Mouse (Mus musculus): Measurements from ENCODE around the gene Cd207. TPM values are rescaled to one million over a fixed set of nuclear protein-coding genes. Genes with fewer than 3 reads are reported as not detected.

Cd207 gene
- polyA plus RNA-seq, 1 experiment from 2014 or later: not detected

DNA sequence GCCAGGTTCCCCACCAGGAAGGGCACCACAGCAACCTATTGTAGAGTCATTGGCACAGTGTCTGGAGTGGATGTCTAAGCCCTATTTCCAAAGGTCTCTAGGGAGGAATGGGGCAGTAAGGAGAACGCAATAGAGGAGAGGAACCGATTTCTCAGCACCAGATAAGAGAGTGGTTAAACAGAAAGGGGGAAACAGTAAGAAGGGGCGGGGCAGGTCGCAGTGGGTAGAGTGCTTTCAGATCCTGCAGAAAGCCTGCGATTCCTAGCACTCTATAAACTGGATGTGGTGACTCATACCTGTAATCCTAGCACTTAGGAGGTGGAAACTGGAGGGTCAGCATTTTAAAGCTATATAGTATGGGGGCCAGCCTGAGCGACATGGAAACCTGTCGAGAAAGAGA lies 19.0 kb upstream of the Cd207 start:
- no peak for ATAC-seq (ENCODE audit: insufficient number of reproducible peaks, low FRiP score, low TSS enrichment, low read depth)
- no peak overlapping the region for H3K9ac ChIP-seq
- no peaks in the 10 kb centered on the region for H3K9me3 ChIP-seq (replicated peaks)
- peaks cover 96% of the 10 kb centered on the region for H3K27me3 ChIP-seq
- no peak overlapping the region for H3K4me2 ChIP-seq (replicated peaks)
- WGBS: 3% methylated on average over 7 of the region's 7 CpGs
- no peaks in the 10 kb centered on the region for H3K4me1 ChIP-seq
- H3K4me3 ChIP-seq (replicated peaks): no peak overlapping the region
- no peaks in the 10 kb centered on the region for H3K36me3 ChIP-seq
- no peak overlapping the region for H3K27ac ChIP-seq (replicated peaks)

DNA sequence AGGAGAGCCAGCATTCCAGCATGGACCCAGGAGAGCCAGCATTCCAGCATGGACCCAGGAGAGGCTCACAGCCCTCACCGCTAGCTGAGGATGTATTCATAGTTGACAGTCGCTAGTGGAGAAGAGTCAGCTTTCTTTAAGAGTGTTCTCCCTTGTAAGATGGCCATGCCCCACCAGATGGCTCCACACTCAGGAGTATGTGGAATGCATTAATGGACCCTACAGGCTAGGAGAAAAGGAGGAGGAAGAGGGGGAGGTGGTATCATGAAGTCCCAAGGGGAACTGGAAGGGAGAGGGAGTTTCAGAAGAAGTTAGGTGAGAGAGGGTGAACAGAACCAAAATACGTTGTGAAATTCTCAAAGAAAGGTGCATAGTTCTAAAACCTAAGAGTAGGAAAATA lies 18.1 kb upstream of the Cd207 start:
- no peaks in the 10 kb centered on the region for H3K4me1 ChIP-seq
- H3K4me3 ChIP-seq (replicated peaks): no peak overlapping the region
- H3K9me3 ChIP-seq (replicated peaks): no peaks in the 10 kb centered on the region
- no peak overlapping the region for H3K9ac ChIP-seq
- H3K36me3 ChIP-seq: no peaks in the 10 kb centered on the region
- WGBS: 7% methylated on average over 3 of the region's 3 CpGs
- ATAC-seq (ENCODE audit: insufficient number of reproducible peaks, low FRiP score, low TSS enrichment, low read depth): no peak
- no peak overlapping the region for H3K27ac ChIP-seq (replicated peaks)
- H3K27me3 ChIP-seq: peaks cover 97% of the 10 kb centered on the region
- H3K4me2 ChIP-seq (replicated peaks): no peak overlapping the region

DNA sequence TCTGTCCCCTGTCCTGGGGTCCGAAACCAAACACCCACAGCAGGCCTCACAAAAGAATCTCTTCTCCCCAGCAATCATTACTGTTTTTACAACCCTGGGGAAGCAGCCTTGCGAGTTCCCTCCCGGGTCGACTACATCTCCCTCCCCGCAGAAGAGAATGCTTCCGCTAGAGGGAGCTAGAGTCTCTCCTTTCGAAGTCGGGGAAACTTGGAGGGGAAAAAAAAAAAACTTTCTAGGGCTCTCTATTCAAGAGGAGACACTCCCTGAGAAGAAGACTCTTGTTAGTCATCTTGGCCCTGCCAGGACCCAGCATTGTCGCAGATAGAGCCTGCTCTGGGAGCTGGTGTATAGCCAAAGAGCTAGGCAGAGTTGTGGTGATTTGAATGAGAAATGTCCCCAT lies 16.2 kb upstream of the Cd207 start:
- H3K36me3 ChIP-seq: no peaks in the 10 kb centered on the region
- H3K27me3 ChIP-seq: peaks cover 93% of the 10 kb centered on the region
- H3K27ac ChIP-seq (replicated peaks): no peak overlapping the region
- WGBS: under 1% methylated on average over 9 of the region's 9 CpGs
- no peak overlapping the region for H3K4me3 ChIP-seq (replicated peaks)
- H3K9me3 ChIP-seq (replicated peaks): no peaks in the 10 kb centered on the region
- no peak overlapping the region for H3K4me2 ChIP-seq (replicated peaks)
- ATAC-seq (ENCODE audit: insufficient number of reproducible peaks, low FRiP score, low TSS enrichment, low read depth): no peak
- H3K4me1 ChIP-seq: no peaks in the 10 kb centered on the region
- H3K9ac ChIP-seq: no peak overlapping the region

DNA sequence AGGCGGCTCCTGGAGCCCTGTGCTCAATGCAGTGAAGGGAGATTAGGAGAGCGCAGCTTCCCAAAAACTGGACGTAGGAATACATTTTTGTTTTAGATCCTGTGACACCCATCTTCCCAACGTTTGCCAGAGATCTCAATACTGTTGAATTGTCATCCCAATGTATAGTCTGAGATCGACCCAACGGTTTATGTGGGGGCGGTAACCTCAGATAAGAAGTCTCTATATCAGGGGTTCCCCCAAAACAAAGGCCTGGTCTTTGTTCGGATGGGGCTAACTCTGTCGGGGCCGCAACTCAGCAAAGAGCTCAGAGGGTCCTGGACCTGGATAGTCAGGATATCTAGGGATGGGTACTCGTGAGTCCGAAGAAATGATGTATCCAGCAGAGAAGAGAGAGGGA lies 15.3 kb upstream of the Cd207 start:
- WGBS: 2% methylated on average over 12 of the region's 12 CpGs

DNA sequence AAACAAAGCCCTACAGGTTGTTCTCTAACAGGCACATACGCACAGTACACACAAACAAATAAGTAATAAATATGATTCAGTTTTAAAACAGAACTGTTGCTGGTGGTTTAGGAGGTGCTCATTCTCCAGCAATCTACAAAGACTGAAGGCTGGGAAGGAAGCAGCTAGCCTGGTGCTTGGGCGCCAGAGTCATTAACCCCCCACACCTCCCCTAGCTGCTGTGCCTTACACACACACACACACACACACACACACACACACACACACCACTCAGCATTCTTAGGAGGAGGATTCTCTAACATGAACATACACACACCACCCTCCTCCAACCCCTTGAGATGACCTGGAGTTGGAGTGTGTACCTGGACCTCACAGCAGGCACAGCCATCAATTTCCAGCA lies 13.3 kb upstream of the Cd207 start:
- H3K9ac ChIP-seq: no peak overlapping the region
- H3K4me3 ChIP-seq (replicated peaks): no peak overlapping the region
- H3K4me1 ChIP-seq: no peaks in the 10 kb centered on the region
- no peaks in the 10 kb centered on the region for H3K36me3 ChIP-seq
- peaks cover 80% of the 10 kb centered on the region for H3K27me3 ChIP-seq
- no peak for ATAC-seq (ENCODE audit: insufficient number of reproducible peaks, low FRiP score, low TSS enrichment, low read depth)
- H3K4me2 ChIP-seq (replicated peaks): no peak overlapping the region
- WGBS: 53% methylated on average over 2 of the region's 2 CpGs
- no peaks in the 10 kb centered on the region for H3K9me3 ChIP-seq (replicated peaks)
- H3K27ac ChIP-seq (replicated peaks): no peak overlapping the region

More for the DNA sequence above, 15.3 kb upstream of the Cd207 start:
- Histone ChIP-seq H3K4me3 (replicated peaks) (no peak overlapping the region), H3K4me1 (no peaks in the 10 kb centered on the region), H3K27me3 (peaks cover 92% of the 10 kb centered on the region), H3K4me2 (replicated peaks) (no peak overlapping the region), H3K36me3 (no peaks in the 10 kb centered on the region), H3K9ac (no peak overlapping the region), H3K9me3 (replicated peaks) (no peaks in the 10 kb centered on the region), H3K27ac (replicated peaks) (no peak overlapping the region)
- no peak for ATAC-seq (ENCODE audit: insufficient number of reproducible peaks, low FRiP score, low TSS enrichment, low read depth)

DNA sequence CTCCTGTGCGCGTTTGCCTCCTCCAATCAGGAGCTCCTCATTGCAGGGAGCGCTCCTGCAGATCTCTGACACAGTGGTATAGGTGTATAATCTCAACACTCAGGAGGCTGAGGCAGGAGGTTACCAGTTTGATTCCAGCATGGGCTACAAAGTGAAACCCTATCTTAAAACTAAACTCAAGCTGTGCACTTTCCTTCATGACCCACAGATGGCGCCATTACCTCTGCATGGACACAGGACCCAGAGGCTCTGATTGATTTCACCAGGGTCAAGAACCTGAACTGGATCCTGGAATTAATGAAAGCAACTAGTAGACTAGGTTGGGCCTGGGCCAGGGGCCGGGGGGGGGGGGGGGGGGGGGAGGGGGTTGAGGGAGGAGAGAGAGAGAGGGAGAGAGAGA lies 12.6 kb upstream of the Cd207 start:
- no peak overlapping the region for H3K27ac ChIP-seq (replicated peaks)
- no peak overlapping the region for H3K9ac ChIP-seq
- no peaks in the 10 kb centered on the region for H3K9me3 ChIP-seq (replicated peaks)
- H3K27me3 ChIP-seq: peaks cover 73% of the 10 kb centered on the region
- H3K4me2 ChIP-seq (replicated peaks): no peak overlapping the region
- no peaks in the 10 kb centered on the region for H3K4me1 ChIP-seq
- H3K4me3 ChIP-seq (replicated peaks): no peak overlapping the region
- 23% methylated on average over 4 of the region's 5 CpGs for WGBS
- H3K36me3 ChIP-seq: no peaks in the 10 kb centered on the region
- ATAC-seq (ENCODE audit: insufficient number of reproducible peaks, low FRiP score, low TSS enrichment, low read depth): no peak

DNA sequence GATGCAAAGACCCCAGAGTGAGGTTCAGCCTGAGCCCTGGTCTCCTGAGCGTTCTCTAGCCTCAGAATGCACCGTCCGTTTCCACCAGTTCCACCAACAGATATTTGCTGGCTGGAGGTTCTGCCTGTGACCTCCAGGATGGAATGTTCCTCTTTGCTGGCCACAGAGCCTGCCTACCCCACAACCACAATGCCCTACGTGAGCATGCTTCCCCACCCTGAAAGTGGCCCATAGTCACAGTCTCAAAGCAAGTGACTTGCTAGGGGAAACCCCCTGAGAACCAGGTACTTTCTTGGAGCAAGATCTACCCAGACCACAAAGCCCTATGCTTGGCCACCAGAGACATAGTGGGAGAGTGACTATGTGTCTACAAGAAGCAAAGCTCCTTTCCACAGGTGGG lies 11.7 kb upstream of the Cd207 start:
- Histone ChIP-seq H3K9ac (no peak overlapping the region), H3K36me3 (no peaks in the 10 kb centered on the region), H3K4me1 (no peaks in the 10 kb centered on the region), H3K27ac (replicated peaks) (no peak overlapping the region), H3K27me3 (peaks cover 64% of the 10 kb centered on the region), H3K4me2 (replicated peaks) (no peak overlapping the region), H3K9me3 (replicated peaks) (no peaks in the 10 kb centered on the region), H3K4me3 (replicated peaks) (no peak overlapping the region)
- no peak for ATAC-seq (ENCODE audit: insufficient number of reproducible peaks, low FRiP score, low TSS enrichment, low read depth)
- WGBS: 84% methylated on average over 4 of the region's 4 CpGs

DNA sequence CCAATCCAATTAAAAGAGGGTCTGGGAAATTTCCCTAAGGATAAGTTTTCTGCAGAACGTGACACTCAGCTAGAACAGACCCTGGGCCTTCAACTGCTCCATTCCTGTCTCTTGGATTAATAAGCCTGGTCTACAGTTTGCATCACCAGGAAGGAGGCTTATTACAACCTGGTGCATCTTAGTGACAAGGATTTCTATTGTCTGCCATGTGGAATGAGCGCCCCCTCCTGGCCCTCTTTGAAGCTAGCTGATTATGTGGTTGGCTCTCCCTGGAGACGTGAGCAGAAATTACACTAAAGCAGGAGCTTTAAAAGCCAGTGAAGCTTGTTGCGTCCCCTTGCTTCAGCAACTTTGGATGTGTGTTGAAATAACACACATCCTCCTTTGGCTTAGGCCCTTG lies 4.3 kb downstream of the Cd207 start:
- H3K4me3 ChIP-seq (replicated peaks): no peak overlapping the region
- no peak overlapping the region for H3K9ac ChIP-seq
- no peak overlapping the region for H3K27ac ChIP-seq (replicated peaks)
- no peak overlapping the region for H3K4me2 ChIP-seq (replicated peaks)
- peaks cover 14% of the 10 kb centered on the region for H3K27me3 ChIP-seq
- no peaks in the 10 kb centered on the region for H3K9me3 ChIP-seq (replicated peaks)
- no peaks in the 10 kb centered on the region for H3K4me1 ChIP-seq
- no peak for ATAC-seq (ENCODE audit: insufficient number of reproducible peaks, low FRiP score, low TSS enrichment, low read depth)
- no peaks in the 10 kb centered on the region for H3K36me3 ChIP-seq
- WGBS: 5% methylated on average over 4 of the region's 4 CpGs

DNA sequence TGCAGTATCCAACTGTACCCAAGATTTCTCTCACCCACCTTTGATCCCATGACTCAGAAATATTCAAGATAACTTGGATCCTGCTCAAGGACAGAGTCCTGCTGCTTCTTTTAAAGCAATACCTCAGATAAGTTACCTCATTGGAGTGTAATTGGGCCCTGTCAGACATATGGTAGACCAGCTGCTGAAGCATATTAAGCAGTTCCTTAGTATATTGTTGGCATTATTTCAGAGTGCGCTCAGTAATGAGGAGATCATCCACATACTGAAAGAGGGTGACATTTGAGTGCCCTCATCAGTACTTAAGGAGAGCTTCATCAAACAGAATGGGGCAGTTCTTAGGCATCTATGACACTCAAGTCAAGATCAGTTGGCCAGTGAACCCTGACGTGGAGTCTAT lies 12.6 kb downstream of the Cd207 start:
- no peaks in the 10 kb centered on the region for H3K4me1 ChIP-seq
- H3K4me2 ChIP-seq (replicated peaks): no peak overlapping the region
- H3K36me3 ChIP-seq: no peaks in the 10 kb centered on the region
- no peak overlapping the region for H3K27ac ChIP-seq (replicated peaks)
- no peaks in the 10 kb centered on the region for H3K9me3 ChIP-seq (replicated peaks)
- whole genome bisulfite sequencing: 91% methylated on average over 2 of the region's 2 CpGs
- no peak overlapping the region for H3K9ac ChIP-seq
- ATAC-seq (ENCODE audit: insufficient number of reproducible peaks, low FRiP score, low TSS enrichment, low read depth): no peak
- H3K27me3 ChIP-seq: no peaks in the 10 kb centered on the region
- no peak overlapping the region for H3K4me3 ChIP-seq (replicated peaks)

DNA sequence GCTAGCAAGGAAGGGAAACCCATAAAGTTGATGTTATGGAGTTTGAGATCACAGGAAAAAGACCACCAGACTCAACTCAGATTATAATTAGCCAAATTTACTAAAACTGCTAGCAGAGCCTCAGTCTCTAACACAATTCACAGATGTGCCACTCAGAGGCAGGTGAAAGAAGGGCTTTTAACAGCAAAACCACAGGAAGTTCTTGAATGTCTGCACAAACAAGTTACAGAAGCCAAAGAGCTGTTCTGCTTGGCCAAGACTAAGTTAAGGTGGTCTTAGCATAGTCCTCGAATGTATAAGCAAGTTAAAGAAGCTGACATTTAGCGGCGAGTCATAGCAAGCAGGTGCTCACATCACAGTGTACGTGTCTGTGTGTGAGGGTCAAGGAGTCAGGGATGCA lies 16.8 kb downstream of the Cd207 start:
- Histone ChIP-seq H3K27me3 (no peaks in the 10 kb centered on the region), H3K9me3 (replicated peaks) (no peaks in the 10 kb centered on the region), H3K36me3 (no peaks in the 10 kb centered on the region), H3K9ac (no peak overlapping the region), H3K4me3 (replicated peaks) (no peak overlapping the region), H3K4me1 (no peaks in the 10 kb centered on the region), H3K4me2 (replicated peaks) (no peak overlapping the region), H3K27ac (replicated peaks) (no peak overlapping the region)
- ATAC-seq (ENCODE audit: insufficient number of reproducible peaks, low FRiP score, low TSS enrichment, low read depth): no peak
- WGBS: 69% methylated on average over 4 of the region's 4 CpGs

DNA sequence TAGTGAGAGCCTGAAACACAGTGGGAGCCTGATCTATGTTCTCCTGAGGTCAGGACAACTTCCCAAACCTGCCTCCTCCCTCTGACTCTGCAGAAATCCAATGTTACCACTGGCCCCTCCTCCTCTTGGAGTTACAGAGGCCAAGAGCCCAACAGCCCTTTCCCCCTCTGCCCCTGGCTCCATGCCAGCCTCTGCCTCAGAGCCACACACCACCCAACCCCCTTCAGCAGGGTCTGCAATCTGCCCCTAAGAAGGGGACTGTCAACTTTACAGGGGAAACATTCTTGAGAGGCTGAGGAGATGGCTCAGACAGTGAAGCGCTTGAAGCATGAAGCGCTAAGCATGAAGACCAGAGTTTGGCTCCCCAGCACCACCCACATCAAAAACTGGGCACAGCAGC lies 21.6 kb downstream of the Cd207 start, which contains the start of gene Clec4f:
Clec4f (minus strand) TSS at position 101 of the 400 bp plus-strand sequence.
- WGBS: 93% methylated on average over 2 of the region's 2 CpGs
- Histone ChIP-seq H3K27ac (replicated peaks) (no peak within 1 kb of the TSS), H3K36me3 (no peaks in the 10 kb centered on the region), H3K4me2 (replicated peaks) (no peak within 1 kb of the TSS), H3K4me3 (replicated peaks) (no peak within 1 kb of the TSS), H3K27me3 (no peaks in the 10 kb centered on the region), H3K9me3 (replicated peaks) (no peaks in the 10 kb centered on the region), H3K9ac (no peak within 1 kb of the TSS), H3K4me1 (no peaks in the 10 kb centered on the region)
- ATAC-seq (ENCODE audit: insufficient number of reproducible peaks, low FRiP score, low TSS enrichment, low read depth): no peak

DNA sequence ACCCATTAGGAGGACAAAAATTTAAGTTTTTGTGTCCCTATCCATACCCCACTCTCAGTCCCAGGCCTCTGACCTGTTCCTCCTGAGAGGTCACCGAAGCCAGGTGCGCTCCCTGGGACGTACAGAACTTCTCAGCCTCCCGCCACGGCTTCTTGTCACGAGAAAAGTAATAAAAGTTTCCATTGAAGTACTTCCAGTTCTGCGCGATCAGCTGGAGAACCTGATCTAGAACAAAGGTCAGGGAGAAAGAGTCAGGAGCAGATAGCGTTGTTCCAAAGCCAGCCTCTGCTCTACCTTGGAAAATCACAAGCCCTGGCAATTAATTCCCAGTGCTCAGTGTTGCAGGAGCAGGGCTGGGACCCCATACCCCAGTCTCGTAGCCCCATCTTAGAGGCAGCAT lies 30.9 kb downstream of the Cd207 start:
- Histone ChIP-seq H3K4me1 (no peaks in the 10 kb centered on the region), H3K9me3 (replicated peaks) (no peaks in the 10 kb centered on the region), H3K27me3 (no peaks in the 10 kb centered on the region), H3K27ac (replicated peaks) (no peak overlapping the region), H3K36me3 (no peaks in the 10 kb centered on the region), H3K4me2 (replicated peaks) (no peak overlapping the region), H3K9ac (no peak overlapping the region), H3K4me3 (replicated peaks) (no peak overlapping the region)
- no peak for ATAC-seq (ENCODE audit: insufficient number of reproducible peaks, low FRiP score, low TSS enrichment, low read depth)
- WGBS: 86% methylated on average over 10 of the region's 10 CpGs

Measured in embryonic facial prominence, embryonic 15.5 days (tissue).